Mouse (Mus musculus) CD4-positive, CD25-positive, alpha-beta regulatory T cell (primary cell): ENCODE data around the gene AU015836. TPM values are rescaled to one million over a fixed set of nuclear protein-coding genes. Genes with fewer than 3 reads are reported as not detected.

ENCODE experiments used
- polyA plus RNA-seq: library from polyadenylated mRNA; unstranded; fragments of 100-300 nt; shearing (Covaris generic); gene quantifications from one replicate; pipeline ENCODE4 v1.2.1, GENCODE M21; 2017

Gene AU015836
- polyA plus RNA-seq = 0.10 TPM

DNA sequence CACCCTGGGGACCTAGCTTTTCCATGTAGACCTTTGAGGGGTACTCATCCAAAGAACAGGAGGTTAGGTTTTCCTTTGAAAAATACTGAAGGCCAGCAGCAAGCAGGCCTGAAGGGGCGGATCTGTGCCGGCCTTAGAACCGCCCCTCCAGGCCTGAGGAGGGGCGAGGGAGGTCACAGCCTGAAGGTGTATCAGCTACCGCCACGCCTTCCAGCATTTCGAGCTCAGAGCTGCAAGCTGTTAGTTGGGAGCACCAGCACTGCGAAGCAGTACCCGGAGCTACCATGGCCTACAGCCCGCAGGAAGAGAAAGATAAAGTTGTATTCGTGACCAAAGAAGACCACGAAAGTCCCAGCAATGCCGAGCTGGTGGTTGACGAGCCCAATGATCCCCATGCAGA lies at the start of gene AU015836:
TSS of gene AU015836 (plus strand) at position 216 of the 400 bp plus-strand sequence.

Other genes with a start within 250 kb of the AU015836 start
- 41.0 TPM for gene Pdk3, start 136.5 kb upstream of the AU015836 start, polyA plus RNA-seq
- 35.9 TPM for gene Zfx, start 155.0 kb downstream of the AU015836 start, polyA plus RNA-seq
- 40.2 TPM for gene Eif2s3x, start 244.2 kb downstream of the AU015836 start, polyA plus RNA-seq